Mouse (Mus musculus): Measurements from ENCODE around the gene Olfr1104.

- TF ChIP-seq CTCF (IDR thresholded peaks at IDR 0.05; ENCODE audit: low read depth, low read length) (no peak), TAL1 (conservative IDR thresholded peaks at IDR 0.05; ENCODE audit: low read depth, low read length) (no peak), GATA1 (IDR thresholded peaks at IDR 0.05; ENCODE audit: borderline replicate concordance, low read length) (no peak), GATA2 (IDR thresholded peaks at IDR 0.05; ENCODE audit: borderline replicate concordance, low read depth, low read length) (no peak), POLR2AphosphoS5 (IDR thresholded peaks at IDR 0.05; ENCODE audit: insufficient replicate concordance, low read depth, low read length) (no peak)
Observed at GRCm38 (mm10) chr2:87026980-87027379, at the start of gene Olfr1104.

Measured in G1E (cell line).